Mouse (Mus musculus) heart, postnatal 0 days (tissue): Measurements from ENCODE around the gene Ifit1. TPM values are rescaled to one million over a fixed set of nuclear protein-coding genes. Genes with fewer than 3 reads are reported as not detected.
"Not testable (repeated sequence)": the region's sequence is repeated elsewhere in the genome, so short reads cannot be mapped to it uniquely, and the experiment has no call there.

Experiments
- ATAC-seq: fragments of 200-750 bp; cut with Nextera tagmentation; 2 replicates; pipeline ENCODE4 v1.8.0; 2017; ENCODE audit warnings: low read depth, moderate number of reproducible peaks, moderate library complexity; ENCODE audit not compliant: insufficient read depth
- DNase-seq: peaks from one replicate; pipeline ENCODE4 v3.0.0-alpha.2; 2016; ENCODE audit warnings: low spot score
- H3K27ac ChIP-seq: fragments of 300-500 bp; sonication (generic); 2 replicates; pipeline ENCODE4 v1.5.1; 2014; ENCODE audit warnings: low read depth, mild to moderate bottlenecking
- H3K27me3 ChIP-seq: fragments of 300-500 bp; sonication (generic); 2 replicates; pipeline ENCODE4 v1.6.1; 2014; ENCODE audit warnings: low read length, mixed read lengths; ENCODE audit not compliant: control insufficient read depth, insufficient read depth
- H3K36me3 ChIP-seq: fragments of 300-500 bp; sonication (generic); replicated peaks from 2 replicates; pipeline ENCODE4 v1.6.1; 2014; ENCODE audit warnings: low read length, mixed read lengths; ENCODE audit not compliant: control insufficient read depth, insufficient read depth
- H3K4me1 ChIP-seq: fragments of 300-500 bp; sonication (generic); 2 replicates; pipeline ENCODE4 v1.6.1; 2014; ENCODE audit warnings: antibody characterized with exemption; ENCODE audit not compliant: control insufficient read depth, insufficient read depth
- H3K4me2 ChIP-seq: fragments of 300-500 bp; sonication (generic); 2 replicates; pipeline ENCODE4 v1.6.1; 2014; ENCODE audit warnings: low read depth, mild to moderate bottlenecking, low read length, moderate library complexity
- H3K4me3 ChIP-seq: fragments of 300-500 bp; sonication (generic); 2 replicates; pipeline ENCODE4 v1.5.1; 2014; ENCODE audit warnings: low read depth, low read length
- H3K9ac ChIP-seq: fragments of 300-500 bp; sonication (generic); replicated peaks from 2 replicates; pipeline ENCODE4 v1.6.1; 2014; ENCODE audit warnings: low read depth, low read length, mixed read lengths
- H3K9me3 ChIP-seq: fragments of 300-500 bp; sonication (generic); replicated peaks from 2 replicates; pipeline ENCODE4 v1.6.1; 2016; ENCODE audit warnings: low read length; ENCODE audit not compliant: control insufficient read depth
- CTCF ChIP-seq: IDR thresholded peaks from 2 replicates; pipeline ENCODE4 v1.5.1; 2016; ENCODE audit warnings: antibody characterized with exemption, control low read depth, low read depth
- EP300 ChIP-seq: IDR thresholded peaks from 2 replicates; pipeline ENCODE4 v1.6.1; 2016; ENCODE audit warnings: antibody characterized with exemption, low read depth
- WGBS: fragments of 180-500 bp; shearing (Covaris S2); extraction: QIAGEN DNeasy Blood & Tissue Kit; methylation state at CpG from one replicate; pipeline ENCODE4 v1.1.7; 2014; 5-methylcytosine and 5-hydroxymethylcytosine counted together
- polyA plus RNA-seq: library from polyadenylated mRNA; unstranded; fragments of >200 nt; fragmentation: Nextera tagmentation; extraction: Ambion mirVana; gene quantifications from 2 replicates; pipeline ENCODE4 v1.2.1, GENCODE M21; 2015
- total RNA-seq: library from RNA; depleted of rRNA; stranded (reverse); fragments of >200 nt; gene quantifications from 2 replicates; pipeline ENCODE4 v1.2.3, GENCODE M21; 2014; ENCODE audit warnings: low replicate concordance; rRNA removed

Gene Ifit1
- total RNA-seq, result 4.4 and 9.7 TPM in 2 replicates
- 0.74 and 1.2 TPM in 2 replicates for polyA plus RNA-seq

GRCm38 (mm10) chr19:34640623-34641022, at the start of gene Ifit1, which contains the start of gene Ifit1bl2:
Ifit1 (plus strand) TSS chr19:34640871.
Ifit1bl2 (minus strand) TSS chr19:34640743.
- ATAC-seq (peak; percentile 60), DNase-seq (no peak)
- peak within 1 kb of the TSS; percentile 33 for H3K4me3 ChIP-seq
- no peaks in the 10 kb centered on the region for H3K9me3 ChIP-seq
- TF ChIP-seq EP300, result no peak
- no peak for TF ChIP-seq CTCF
- peaks cover 4% of the 10 kb centered on the region for H3K4me1 ChIP-seq
- H3K27ac ChIP-seq, result no peak within 1 kb of the TSS
- H3K36me3 ChIP-seq, result no peaks in the 10 kb centered on the region
- H3K4me2 ChIP-seq, result peak within 1 kb of the TSS; percentile 59
- 24% methylated on average over 4 of the region's 4 CpGs for WGBS
- H3K27me3 ChIP-seq, result no peaks in the 10 kb centered on the region
- peak within 1 kb of the TSS; percentile 38 for H3K9ac ChIP-seq

GRCm38 (mm10) chr19:34593456-34593855, 47.2 kb upstream of the Ifit1 start:
- Histone ChIP-seq H3K4me2 (no peak overlapping the region), H3K9me3 (no peaks in the 10 kb centered on the region), H3K4me1 (peaks cover 13% of the 10 kb centered on the region), H3K4me3 (no peak overlapping the region), H3K9ac (no peak overlapping the region), H3K27me3 (no peaks in the 10 kb centered on the region), H3K36me3 (no peaks in the 10 kb centered on the region), H3K27ac (no peak overlapping the region)
- 84% methylated on average over 2 of the region's 2 CpGs for WGBS
- TF ChIP-seq CTCF (no peak), EP300 (no peak)
- ATAC-seq, result no peak
- DNase-seq, result no peak

- DNase-seq, H3K4me2 ChIP-seq, H3K27ac ChIP-seq, H3K4me3 ChIP-seq, H3K9ac ChIP-seq, H3K9me3 ChIP-seq, H3K27me3 ChIP-seq, H3K36me3 ChIP-seq, ATAC-seq: not testable (repeated sequence)
- peaks cover 16% of the 10 kb centered on the region for H3K4me1 ChIP-seq
- 86% methylated on average over 3 of the region's 3 CpGs for WGBS
Observed at GRCm38 (mm10) chr19:34594523-34594922, 46.1 kb upstream of the Ifit1 start.

- ATAC-seq (no peak), DNase-seq (no peak)
- H3K27ac ChIP-seq, result no peak overlapping the region
- H3K27me3 ChIP-seq, result no peaks in the 10 kb centered on the region
- H3K4me3 ChIP-seq, result no peak overlapping the region
- TF ChIP-seq CTCF (no peak), EP300 (no peak)
- H3K9me3 ChIP-seq, result no peaks in the 10 kb centered on the region
- H3K36me3 ChIP-seq, result no peaks in the 10 kb centered on the region
- H3K4me1 ChIP-seq, result peaks cover 16% of the 10 kb centered on the region
- H3K9ac ChIP-seq, result no peak overlapping the region
- no peak overlapping the region for H3K4me2 ChIP-seq
Observed at GRCm38 (mm10) chr19:34596811-34597210, 43.9 kb upstream of the Ifit1 start.

GRCm38 (mm10) chr19:34598341-34598740, 42.3 kb upstream of the Ifit1 start:
- H3K9me3 ChIP-seq, result no peaks in the 10 kb centered on the region
- H3K9ac ChIP-seq, result no peak overlapping the region
- H3K27ac ChIP-seq, result no peak overlapping the region
- 0 out of 2 replicates have a peak, but pooled peaks have one; percentile 1 for TF ChIP-seq CTCF
- no peak for TF ChIP-seq EP300
- no peak overlapping the region for H3K4me2 ChIP-seq
- peaks cover 16% of the 10 kb centered on the region for H3K4me1 ChIP-seq
- WGBS, result 41% methylated on average over 2 of the region's 2 CpGs
- ATAC-seq (peak; percentile 62; the same call in 1 of the 2 replicates), DNase-seq (peak; percentile 70)
- no peaks in the 10 kb centered on the region for H3K27me3 ChIP-seq
- no peak overlapping the region for H3K4me3 ChIP-seq
- no peaks in the 10 kb centered on the region for H3K36me3 ChIP-seq

GRCm38 (mm10) chr19:34599250-34599649, 41.4 kb upstream of the Ifit1 start:
- not testable (repeated sequence) for H3K4me2 ChIP-seq, H3K36me3 ChIP-seq, H3K27ac ChIP-seq, H3K27me3 ChIP-seq, H3K4me3 ChIP-seq, ATAC-seq, H3K9ac ChIP-seq, H3K9me3 ChIP-seq
- DNase-seq, result peak; percentile 13
- peaks cover 16% of the 10 kb centered on the region for H3K4me1 ChIP-seq

- 39% methylated on average over 1 of the region's 1 CpGs for WGBS
Observed at GRCm38 (mm10) chr19:34601888-34602287, 38.8 kb upstream of the Ifit1 start, which contains the start of gene Ifit1bl1. Ifit1bl1 (minus strand) TSS chr19:34601956.

More at GRCm38 (mm10) chr19:34601888-34602287, 38.8 kb upstream of the Ifit1 start, which contains the start of gene Ifit1bl1:
- ATAC-seq, H3K9me3 ChIP-seq, H3K36me3 ChIP-seq, H3K4me3 ChIP-seq, H3K27ac ChIP-seq, H3K9ac ChIP-seq, H3K4me2 ChIP-seq, H3K27me3 ChIP-seq, DNase-seq: not testable (repeated sequence)
- peaks cover 15% of the 10 kb centered on the region for H3K4me1 ChIP-seq
